Mouse (Mus musculus) E14TG2a.4 (cell line): ENCODE results near the gene Zbed4.

Source experiments
- CTCF ChIP-seq: conservative IDR thresholded peaks from 2 replicates; pipeline ENCODE4 v1.5.1; 2014; ENCODE audit warnings: low read length
- NANOG ChIP-seq: IDR thresholded peaks from 2 replicates; pipeline ENCODE4 v1.6.1; 2014; ENCODE audit warnings: borderline replicate concordance, low read length, mixed read lengths
- POU5F1 ChIP-seq: IDR thresholded peaks from 2 replicates; pipeline ENCODE4 v1.6.1; 2014; ENCODE audit warnings: low read length, borderline replicate concordance

DNA sequence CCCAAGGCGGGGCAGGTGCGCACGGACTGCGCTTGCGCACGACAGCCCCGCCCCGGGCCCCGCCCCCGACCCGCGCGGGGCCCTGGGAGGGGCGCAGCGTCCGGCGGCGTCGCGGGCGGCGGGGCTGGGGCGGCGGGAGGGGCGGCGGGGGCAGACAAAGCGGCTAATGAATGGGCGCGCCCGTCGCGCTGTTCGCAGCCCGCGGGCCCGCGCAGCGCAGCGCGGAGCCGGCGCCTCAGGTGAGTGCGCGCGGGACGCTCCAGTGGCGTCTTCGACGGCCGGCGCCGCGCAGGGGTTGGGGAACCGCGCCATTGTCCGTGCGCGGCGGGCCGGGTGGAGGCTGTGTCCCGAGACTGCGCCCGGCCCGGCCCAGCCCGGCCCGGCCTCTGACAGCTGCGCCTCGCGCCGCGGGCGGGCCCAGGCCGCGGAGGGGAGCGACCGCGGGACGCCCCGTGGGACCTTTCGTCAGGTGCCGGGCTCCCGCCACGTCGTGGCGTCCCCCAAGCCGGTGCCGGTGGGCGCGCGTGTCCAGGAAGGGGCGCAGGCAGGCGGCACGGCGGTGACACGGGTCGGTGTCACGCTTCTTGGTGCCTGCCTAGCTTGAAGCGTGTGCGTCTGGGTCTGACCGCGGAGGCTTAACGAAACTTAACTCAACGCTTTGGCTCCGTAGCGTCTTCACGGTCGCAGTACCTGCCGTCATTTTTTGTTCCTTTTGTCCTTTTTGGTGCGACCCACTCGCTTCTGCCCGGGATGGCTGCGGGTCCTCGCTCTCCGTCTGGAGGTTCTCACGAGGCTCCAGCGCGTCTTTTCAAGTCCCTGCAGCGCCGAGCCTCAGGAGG lies at the start of gene Zbed4:
- no peak for TF ChIP-seq CTCF
- no peak for TF ChIP-seq NANOG
- TF ChIP-seq POU5F1, result no peak
